Mouse (Mus musculus): Measurements from ENCODE around the gene Agap1. TPM values are rescaled to one million over a fixed set of nuclear protein-coding genes. Genes with fewer than 3 reads are reported as not detected.

Agap1 gene
- polyA plus RNA-seq, 1 experiment from 2014 or later, result 47.7 TPM

DNA sequence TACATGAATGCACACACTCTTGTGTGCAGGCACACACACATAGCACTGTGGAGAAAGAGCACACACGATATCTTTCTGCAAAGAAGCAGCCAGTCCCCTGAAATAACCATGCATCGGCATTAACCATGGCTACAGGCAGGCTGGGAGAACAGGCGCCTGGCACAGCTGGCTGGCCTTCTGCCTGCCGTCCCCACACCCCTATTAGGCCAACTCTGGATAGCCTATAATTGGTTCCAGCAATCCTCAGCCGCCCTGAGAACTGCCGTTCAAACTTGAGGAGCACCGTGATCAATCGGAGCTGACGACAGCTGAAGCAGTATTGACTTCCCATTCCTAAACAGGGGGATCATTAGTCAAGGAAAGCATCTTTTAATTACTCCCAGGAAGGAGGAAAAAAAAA lies 391.5 kb downstream of the Agap1 start:
- Histone ChIP-seq H3K4me1 (ENCODE audit: control insufficient read depth, insufficient read depth, low read length) (peaks cover 34% of the 10 kb centered on the region), H3K4me3 (ENCODE audit: low read depth, low read length) (no peak overlapping the region)
- ATAC-seq, result no peak

GRCm38 (mm10) chr1:89848356-89849039 lies 393.9 kb downstream of the Agap1 start:
- Histone ChIP-seq H3K27me3 (ENCODE audit: control insufficient read depth, insufficient read depth, low read depth, low read length) (no peaks in the 10 kb centered on the region), H3K4me1 (ENCODE audit: control insufficient read depth, insufficient read depth, low read length) (peaks cover 34% of the 10 kb centered on the region), H3K4me2 (ENCODE audit: low read length) (no peak overlapping the region), H3K9ac (ENCODE audit: low read depth, low read length) (no peak overlapping the region), H3K4me3 (ENCODE audit: low read depth, low read length) (no peak overlapping the region), H3K36me3 (ENCODE audit: control insufficient read depth, insufficient read depth, low read length) (no peaks in the 10 kb centered on the region; the same call in 1 of the 2 replicates), H3K27ac (ENCODE audit: low read length) (no peak overlapping the region), H3K9me3 (replicated peaks; ENCODE audit: control insufficient read depth, low read length, poor library complexity, severe bottlenecking) (no peaks in the 10 kb centered on the region)
- no peak; the same call in 1 of the 2 replicates for ATAC-seq
- WGBS, result 18% methylated on average over 17 of the region's 17 CpGs

More for the DNA sequence above, 391.5 kb downstream of the Agap1 start:
- no peak overlapping the region for H3K27ac ChIP-seq (ENCODE audit: low read length)
- no peaks in the 10 kb centered on the region; the same call in 1 of the 2 replicates for H3K36me3 ChIP-seq (ENCODE audit: control insufficient read depth, insufficient read depth, low read length)
- no peaks in the 10 kb centered on the region for H3K9me3 ChIP-seq (replicated peaks; ENCODE audit: control insufficient read depth, low read length, poor library complexity, severe bottlenecking)
- no peaks in the 10 kb centered on the region for H3K27me3 ChIP-seq (ENCODE audit: control insufficient read depth, insufficient read depth, low read depth, low read length)
- H3K4me2 ChIP-seq (ENCODE audit: low read length), result no peak overlapping the region
- no peak overlapping the region for H3K9ac ChIP-seq (ENCODE audit: low read depth, low read length)
- 43% methylated on average over 9 of the region's 9 CpGs for WGBS

DNA sequence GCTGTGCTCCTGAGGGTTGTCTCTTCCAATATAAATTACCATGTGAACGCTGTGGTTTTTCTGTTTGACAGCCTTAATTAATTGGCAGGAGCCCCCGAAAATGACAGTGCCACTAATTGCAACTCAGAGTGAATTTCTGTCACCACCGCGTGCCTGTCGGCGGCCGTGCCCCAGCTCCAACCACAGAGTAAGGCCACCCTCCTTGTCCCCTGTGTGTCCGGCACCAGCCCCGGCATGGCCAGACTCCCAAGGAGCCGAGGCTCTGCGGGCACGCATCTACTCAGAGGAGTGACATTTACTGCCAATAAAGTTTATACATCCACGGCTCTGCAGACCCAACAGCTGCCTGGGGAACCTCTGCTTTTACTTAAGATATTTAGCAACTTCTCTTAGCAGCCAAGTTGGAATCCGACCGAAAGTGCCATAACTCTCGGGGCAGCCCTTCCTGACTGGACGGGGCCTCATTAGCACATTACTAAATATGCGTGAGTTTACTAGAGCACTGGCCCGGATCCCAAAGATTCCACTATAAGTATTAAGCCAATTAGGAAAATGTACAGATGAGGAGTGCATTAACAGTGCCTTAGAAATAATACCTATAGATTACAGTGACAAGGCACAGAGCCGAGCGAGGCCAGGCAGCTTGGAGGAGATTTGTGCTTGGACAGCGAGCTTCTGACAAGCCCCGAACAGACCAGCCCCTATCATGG lies 394.7 kb downstream of the Agap1 start:
- Histone ChIP-seq H3K4me3 (ENCODE audit: low read depth, low read length) (no peak overlapping the region), H3K4me1 (ENCODE audit: control insufficient read depth, insufficient read depth, low read length) (peaks cover 34% of the 10 kb centered on the region), H3K9ac (ENCODE audit: low read depth, low read length) (no peak overlapping the region), H3K36me3 (ENCODE audit: control insufficient read depth, insufficient read depth, low read length) (no peaks in the 10 kb centered on the region), H3K4me2 (ENCODE audit: low read length) (no peak overlapping the region), H3K27me3 (ENCODE audit: control insufficient read depth, insufficient read depth, low read depth, low read length) (no peaks in the 10 kb centered on the region), H3K27ac (ENCODE audit: low read length) (peak overlapping the region; percentile 47), H3K9me3 (replicated peaks; ENCODE audit: control insufficient read depth, low read length, poor library complexity, severe bottlenecking) (no peaks in the 10 kb centered on the region)
- ATAC-seq, result no peak
- 52% methylated on average over 23 of the region's 23 CpGs for WGBS

- peak overlapping the region; percentile 47 for H3K27ac ChIP-seq (ENCODE audit: low read length)
- peaks cover 34% of the 10 kb centered on the region for H3K4me1 ChIP-seq (ENCODE audit: control insufficient read depth, insufficient read depth, low read length)
- no peaks in the 10 kb centered on the region for H3K36me3 ChIP-seq (ENCODE audit: control insufficient read depth, insufficient read depth, low read length)
- H3K4me2 ChIP-seq (ENCODE audit: low read length), result no peak overlapping the region
- no peaks in the 10 kb centered on the region for H3K27me3 ChIP-seq (ENCODE audit: control insufficient read depth, insufficient read depth, low read depth, low read length)
- H3K4me3 ChIP-seq (ENCODE audit: low read depth, low read length), result no peak overlapping the region
- H3K9me3 ChIP-seq (replicated peaks; ENCODE audit: control insufficient read depth, low read length, poor library complexity, severe bottlenecking), result no peaks in the 10 kb centered on the region
- no peak for ATAC-seq
- 64% methylated on average over 7 of the region's 7 CpGs for WGBS
- H3K9ac ChIP-seq (ENCODE audit: low read depth, low read length), result no peak overlapping the region; the same call in 1 of the 2 replicates
Measured at GRCm38 (mm10) chr1:89849861-89850230, 395.2 kb downstream of the Agap1 start.

GRCm38 (mm10) chr1:89850681-89851414 lies 396.2 kb downstream of the Agap1 start:
- Histone ChIP-seq H3K27me3 (ENCODE audit: control insufficient read depth, insufficient read depth, low read depth, low read length) (no peaks in the 10 kb centered on the region), H3K27ac (ENCODE audit: low read length) (0 out of 2 replicates have a peak overlapping the region, but pooled peaks have one; percentile 18), H3K4me1 (ENCODE audit: control insufficient read depth, insufficient read depth, low read length) (peaks cover 34% of the 10 kb centered on the region), H3K9ac (ENCODE audit: low read depth, low read length) (0 out of 2 replicates have a peak overlapping the region, but pooled peaks have one; percentile 6), H3K9me3 (replicated peaks; ENCODE audit: control insufficient read depth, low read length, poor library complexity, severe bottlenecking) (no peaks in the 10 kb centered on the region), H3K36me3 (ENCODE audit: control insufficient read depth, insufficient read depth, low read length) (no peaks in the 10 kb centered on the region), H3K4me3 (ENCODE audit: low read depth, low read length) (no peak overlapping the region), H3K4me2 (ENCODE audit: low read length) (no peak overlapping the region)
- no peak for ATAC-seq
- 69% methylated on average over 11 of the region's 11 CpGs for WGBS

GRCm38 (mm10) chr1:89859182-89859581 lies 404.6 kb downstream of the Agap1 start:
- no peaks in the 10 kb centered on the region for H3K27me3 ChIP-seq (ENCODE audit: control insufficient read depth, insufficient read depth, low read depth, low read length)
- H3K27ac ChIP-seq (ENCODE audit: low read length), result no peak overlapping the region
- H3K9ac ChIP-seq (ENCODE audit: low read depth, low read length), result no peak overlapping the region
- no peaks in the 10 kb centered on the region for H3K36me3 ChIP-seq (ENCODE audit: control insufficient read depth, insufficient read depth, low read length)
- no peak for ATAC-seq
- H3K4me2 ChIP-seq (ENCODE audit: low read length), result no peak overlapping the region
- WGBS, result 21% methylated on average over 3 of the region's 3 CpGs
- H3K9me3 ChIP-seq (replicated peaks; ENCODE audit: control insufficient read depth, low read length, poor library complexity, severe bottlenecking), result no peaks in the 10 kb centered on the region
- no peak overlapping the region for H3K4me3 ChIP-seq (ENCODE audit: low read depth, low read length)
- peaks cover 7% of the 10 kb centered on the region for H3K4me1 ChIP-seq (ENCODE audit: control insufficient read depth, insufficient read depth, low read length)

GRCm38 (mm10) chr1:89860017-89860730 lies 405.6 kb downstream of the Agap1 start:
- 20% methylated on average over 2 of the region's 2 CpGs for WGBS

DNA sequence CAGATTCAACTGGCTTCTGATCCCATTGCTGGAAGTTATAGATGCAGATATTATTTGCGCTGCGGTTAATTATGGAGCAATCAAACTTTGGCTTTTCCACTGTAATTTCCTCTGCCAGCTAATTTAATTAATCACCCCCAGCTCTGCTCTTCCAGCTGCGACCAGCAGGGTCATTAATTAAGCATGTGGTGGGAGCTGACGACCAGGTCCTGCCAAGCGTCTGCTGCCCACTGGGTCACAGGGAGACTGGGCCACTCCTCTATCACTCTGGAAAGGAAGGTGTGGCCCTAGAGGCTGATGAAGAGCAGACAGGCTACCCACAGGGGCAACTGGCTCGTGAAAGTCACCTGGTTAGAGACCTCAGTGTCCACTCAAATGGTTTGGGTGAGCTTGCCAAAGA lies 411.2 kb downstream of the Agap1 start:
- no peak overlapping the region for H3K27ac ChIP-seq (ENCODE audit: low read length)
- no peak overlapping the region for H3K4me3 ChIP-seq (ENCODE audit: low read depth, low read length)
- ATAC-seq, result no peak
- H3K9me3 ChIP-seq (replicated peaks; ENCODE audit: control insufficient read depth, low read length, poor library complexity, severe bottlenecking), result no peaks in the 10 kb centered on the region
- H3K27me3 ChIP-seq (ENCODE audit: control insufficient read depth, insufficient read depth, low read depth, low read length), result no peaks in the 10 kb centered on the region
- no peak overlapping the region for H3K4me2 ChIP-seq (ENCODE audit: low read length)
- peaks cover 2% of the 10 kb centered on the region; the same call in 1 of the 2 replicates for H3K4me1 ChIP-seq (ENCODE audit: control insufficient read depth, insufficient read depth, low read length)
- 49% methylated on average over 6 of the region's 6 CpGs for WGBS
- H3K9ac ChIP-seq (ENCODE audit: low read depth, low read length), result no peak overlapping the region
- H3K36me3 ChIP-seq (ENCODE audit: control insufficient read depth, insufficient read depth, low read length), result no peaks in the 10 kb centered on the region

More at GRCm38 (mm10) chr1:89860017-89860730, 405.6 kb downstream of the Agap1 start:
- Histone ChIP-seq H3K4me2 (ENCODE audit: low read length) (no peak overlapping the region), H3K27ac (ENCODE audit: low read length) (no peak overlapping the region), H3K4me3 (ENCODE audit: low read depth, low read length) (no peak overlapping the region), H3K9me3 (replicated peaks; ENCODE audit: control insufficient read depth, low read length, poor library complexity, severe bottlenecking) (no peaks in the 10 kb centered on the region), H3K27me3 (ENCODE audit: control insufficient read depth, insufficient read depth, low read depth, low read length) (no peaks in the 10 kb centered on the region), H3K9ac (ENCODE audit: low read depth, low read length) (no peak overlapping the region), H3K36me3 (ENCODE audit: control insufficient read depth, insufficient read depth, low read length) (no peaks in the 10 kb centered on the region), H3K4me1 (ENCODE audit: control insufficient read depth, insufficient read depth, low read length) (peaks cover 7% of the 10 kb centered on the region)
- no peak for ATAC-seq
